Mouse (Mus musculus) CH12.LX (cell line): ENCODE data around the gene Gm43951. TPM values are rescaled to one million over a fixed set of nuclear protein-coding genes. Genes with fewer than 3 reads are reported as not detected.

Experiments used
- DNase-seq: peaks from one replicate; pipeline ENCODE4 v3.0.0-alpha.2; 2013; ENCODE audit errors: extremely low read depth
- H3K27ac ChIP-seq: 2 replicates; pipeline ENCODE4 v1.5.1; 2012; ENCODE audit warnings: low read depth, mild to moderate bottlenecking, control low read depth, moderate library complexity; ENCODE audit not compliant: insufficient read depth
- H3K27me3 ChIP-seq: replicated peaks from 2 replicates; pipeline ENCODE3; 2012; ENCODE audit warnings: inconsistent platforms
- H3K36me3 ChIP-seq, 2 experiments: replicated peaks in 1 of 2; 2 replicates each; pipeline versions ENCODE3 to v1.6.1; 2012; ENCODE audit warnings: inconsistent platforms in 1 of 2, low read length in 1 of 2, mild to moderate bottlenecking in 1 of 2, mixed read lengths in 1 of 2, moderate library complexity in 1 of 2; ENCODE audit not compliant: control insufficient read depth in 1 of 2, insufficient read depth in 1 of 2
- H3K4me1 ChIP-seq, 2 experiments: 2 replicates each; pipeline ENCODE4 v1.6.1; 2012; ENCODE audit warnings: inconsistent platforms in 1 of 2, moderate library complexity in 1 of 2; ENCODE audit not compliant: insufficient read depth in 2 of 2, control insufficient read depth in 1 of 2
- H3K4me2 ChIP-seq: 2 replicates; pipeline ENCODE4 v1.6.1; 2012; ENCODE audit warnings: low read depth, mild to moderate bottlenecking, control low read depth; ENCODE audit not compliant: poor library complexity, insufficient read depth, severe bottlenecking
- H3K4me3 ChIP-seq, 3 experiments: fragments of 150-350 bp in 1 of 3; sonication (generic) in 1 of 3; replicated peaks in 1 of 3; 2 replicates each; pipeline versions ENCODE3 to v1.5.1; 2011 to 2012; ENCODE audit warnings: low read depth in 2 of 3, low read length in 2 of 3, mild to moderate bottlenecking in 2 of 3, moderate library complexity in 2 of 3, control low read depth in 1 of 3, improper control_type of control experiment in 1 of 3, inconsistent platforms in 1 of 3, mixed read lengths in 1 of 3; ENCODE audit not compliant: poor library complexity in 1 of 3
- H3K79me2 ChIP-seq: replicated peaks from 2 replicates; pipeline ENCODE4 v1.6.1; 2012; ENCODE audit warnings: mild to moderate bottlenecking, moderate library complexity; ENCODE audit not compliant: control insufficient read depth, poor library complexity, insufficient read depth, severe bottlenecking; ENCODE audit errors: extremely low read depth
- H3K9ac ChIP-seq: 2 replicates; pipeline ENCODE4 v1.6.1; 2012; ENCODE audit warnings: low read depth, mild to moderate bottlenecking, control low read depth, moderate library complexity; ENCODE audit not compliant: insufficient read depth
- H3K9me3 ChIP-seq: replicated peaks from 2 replicates; pipeline ENCODE3; 2012; ENCODE audit warnings: low read length, inconsistent platforms, mixed read lengths
- E2F4 ChIP-seq: IDR thresholded peaks from 2 replicates; pipeline ENCODE4 v1.6.1; 2011; ENCODE audit warnings: low read depth, low read length, improper control_type of control experiment; ENCODE audit not compliant: insufficient replicate concordance
- GABPA ChIP-seq: IDR thresholded peaks from 2 replicates; pipeline ENCODE4 v1.6.1; 2012; ENCODE audit warnings: low read depth, low read length, improper control_type of control experiment, inconsistent platforms; ENCODE audit not compliant: insufficient replicate concordance
- HCFC1 ChIP-seq: IDR thresholded peaks from 2 replicates; pipeline ENCODE4 v1.6.1; 2012; ENCODE audit warnings: low read depth, mild to moderate bottlenecking, inconsistent platforms, low read length, improper control_type of control experiment
- JUND ChIP-seq: conservative IDR thresholded peaks from 2 replicates; pipeline ENCODE4 v1.6.1; 2011; ENCODE audit warnings: low read depth, low read length, improper control_type of control experiment
- KAT2A ChIP-seq: IDR thresholded peaks from 2 replicates; pipeline ENCODE4 v1.6.1; 2012; ENCODE audit warnings: low read length, improper control_type of control experiment, inconsistent platforms; ENCODE audit not compliant: insufficient replicate concordance
- MAFK ChIP-seq: IDR thresholded peaks from 2 replicates; pipeline ENCODE4 v1.6.1; 2011; ENCODE audit warnings: low read length, improper control_type of control experiment; ENCODE audit not compliant: insufficient replicate concordance
- MAX ChIP-seq: IDR thresholded peaks from 2 replicates; pipeline ENCODE4 v1.6.1; 2011; ENCODE audit warnings: low read length, improper control_type of control experiment
- MYC ChIP-seq: IDR thresholded peaks from 2 replicates; pipeline ENCODE4 v1.6.1; 2011; ENCODE audit warnings: low read depth, mild to moderate bottlenecking, improper control_type of control experiment, low read length
- NRF1 ChIP-seq: IDR thresholded peaks from 2 replicates; pipeline ENCODE4 v1.6.1; 2014; ENCODE audit warnings: low read depth, mild to moderate bottlenecking, inconsistent platforms, low read length, improper control_type of control experiment, moderate library complexity
- PAX5 ChIP-seq: IDR thresholded peaks from 2 replicates; pipeline ENCODE4 v1.6.1; 2012; ENCODE audit warnings: low read length, inconsistent platforms, mixed read lengths
- POLR2A ChIP-seq: IDR thresholded peaks from 2 replicates; pipeline ENCODE4 v1.6.1; 2011; ENCODE audit warnings: low read depth, mild to moderate bottlenecking, improper control_type of control experiment, low read length
- POLR2AphosphoS2 ChIP-seq: IDR thresholded peaks from 2 replicates; pipeline ENCODE4 v1.6.1; 2011; ENCODE audit warnings: low read depth, low read length, improper control_type of control experiment
- RAD21 ChIP-seq: IDR thresholded peaks from 2 replicates; pipeline ENCODE4 v1.6.1; 2011; ENCODE audit warnings: low read depth, mild to moderate bottlenecking, low read length, improper control_type of control experiment, moderate library complexity
- SIN3A ChIP-seq: IDR thresholded peaks from 2 replicates; pipeline ENCODE4 v1.6.1; 2012; ENCODE audit warnings: low read length, improper control_type of control experiment, inconsistent platforms
- SMC3 ChIP-seq: IDR thresholded peaks from 2 replicates; pipeline ENCODE4 v1.6.1; 2011; ENCODE audit warnings: low read depth, low read length, improper control_type of control experiment
- TBP ChIP-seq: conservative IDR thresholded peaks from 2 replicates; pipeline ENCODE4 v1.6.1; 2011; ENCODE audit warnings: low read depth, low read length, improper control_type of control experiment
- dilution Hi-C: fragments of 300-500 bp; cut with MboI; formaldehyde crosslinking; loops from 2 replicates; pipeline ENCODE4 v1.14.3; 2020; ENCODE audit warnings: low sequenced_read_pairs; ENCODE audit not compliant: extremely low pct_unique_long_range_greater_than_20kb, extremely low pct_ligation_motif_present
- in situ Hi-C: fragments of 300-500 bp; cut with MboI; formaldehyde crosslinking; loops from 3 replicates; pipeline ENCODE4 v1.14.3; 2019; ENCODE audit warnings: low sequenced_read_pairs, low pct_ligation_motif_present, low pct_unique_long_range_greater_than_20kb, mixed read lengths
- polyA plus RNA-seq: library from polyadenylated mRNA; unstranded; fragments of >175 nt; gene quantifications from 2 replicates; pipeline ENCODE4 v1.2.1, GENCODE M21; 2012; ENCODE audit warnings: low read depth; ENCODE audit not compliant: insufficient read length
- total RNA-seq, 2 experiments: library from RNA; depleted of rRNA; stranded (reverse); fragments of 300-350 nt in 1 of 2; fragments of >200 nt in 1 of 2; gene quantifications; 2 replicates each; pipeline ENCODE4 v1.2.3; 2012 to 2014

Gene Gm43951
- total and polyA plus RNA-seq, 3 experiments = 0.39 to 0.47 TPM; not detected in 1

GRCm38 (mm10) chr11:72232991-72233390, 26.4 kb upstream of the Gm43951 start:
- dilution Hi-C loops (no loop called here), in situ Hi-C loops (no loop called here)
- no peak for DNase-seq
- no peak overlapping the region for H3K4me3 ChIP-seq
- H3K27ac ChIP-seq = no peak overlapping the region
- no peaks in the 10 kb centered on the region for H3K36me3 ChIP-seq
- no peak overlapping the region for H3K9ac ChIP-seq
- no peaks in the 10 kb centered on the region for H3K79me2 ChIP-seq
- peaks cover 60% of the 10 kb centered on the region for H3K27me3 ChIP-seq
- no peaks in the 10 kb centered on the region for H3K9me3 ChIP-seq
- H3K4me1 ChIP-seq = no peaks in the 10 kb centered on the region
- no peak overlapping the region for H3K4me2 ChIP-seq
- TF ChIP-seq PAX5 (no peak), E2F4 (no peak), GABPA (no peak), RAD21 (no peak), MAFK (no peak)

- TF ChIP-seq KAT2A (no peak), SIN3A (no peak), HCFC1 (no peak), POLR2A (no peak), MAX (no peak), TBP (no peak), POLR2AphosphoS2 (no peak), MYC (no peak), NRF1 (no peak)
- no peaks in the 10 kb centered on the region for H3K36me3 ChIP-seq
- peaks cover 60% of the 10 kb centered on the region for H3K27me3 ChIP-seq
- no peak overlapping the region for H3K27ac ChIP-seq
- H3K9me3 ChIP-seq = no peaks in the 10 kb centered on the region
- no peaks in the 10 kb centered on the region for H3K4me1 ChIP-seq
- H3K79me2 ChIP-seq = no peaks in the 10 kb centered on the region
- no peak overlapping the region for H3K4me3 ChIP-seq
- no peak overlapping the region for H3K4me2 ChIP-seq
- no peak overlapping the region for H3K9ac ChIP-seq
- dilution Hi-C loops (no loop called here), in situ Hi-C loops (no loop called here)
- DNase-seq = no peak
These were observed 25.4 kb upstream of the Gm43951 start for GRCm38 (mm10) chr11:72232068-72232467.

- Histone ChIP-seq H3K4me3 (no peak overlapping the region), H3K4me1 (peaks cover 0 to 5% of the 10 kb centered on the region in 2 experiments; a peak in 1 of 4 replicates), H3K4me2 (no peak overlapping the region), H3K9me3 (no peaks in the 10 kb centered on the region), H3K79me2 (no peaks in the 10 kb centered on the region), H3K9ac (no peak overlapping the region), H3K27ac (no peak overlapping the region), H3K27me3 (peaks cover 53% of the 10 kb centered on the region), H3K36me3 (no peaks in the 10 kb centered on the region)
- TF ChIP-seq MAX (no peak), JUND (no peak), SMC3 (no peak), SIN3A (no peak)
- dilution Hi-C loops (no loop called here), in situ Hi-C loops (loop anchor here (10.0 kb wide), 1 partner anchor 86 kb away; the partner anchor contains the start of gene Fbxo39)
- no peak for DNase-seq
These were observed 21.9 kb upstream of the Gm43951 start for GRCm38 (mm10) chr11:72228513-72228912.
